Mouse (Mus musculus) G1E (cell line): Measurements from ENCODE around the gene Zfyve28.

ENCODE experiments used
- CTCF ChIP-seq: IDR thresholded peaks from 2 replicates; pipeline ENCODE4 v1.5.1; 2012; ENCODE audit warnings: low read depth, low read length, inconsistent platforms, mixed read lengths
- GATA1 ChIP-seq: IDR thresholded peaks from 2 replicates; pipeline ENCODE4 v1.6.1; 2012; ENCODE audit warnings: borderline replicate concordance, low read length, inconsistent platforms, mixed read lengths
- GATA2 ChIP-seq: IDR thresholded peaks from 2 replicates; pipeline ENCODE4 v1.6.1; 2012; ENCODE audit warnings: low read depth, low read length, inconsistent platforms, borderline replicate concordance
- POLR2AphosphoS5 ChIP-seq: IDR thresholded peaks from 2 replicates; pipeline ENCODE4 v1.6.1; 2012; ENCODE audit warnings: low read depth, low read length, inconsistent platforms; ENCODE audit not compliant: insufficient replicate concordance
- TAL1 ChIP-seq: conservative IDR thresholded peaks from 2 replicates; pipeline ENCODE4 v1.6.1; 2012; ENCODE audit warnings: low read depth, low read length, inconsistent platforms, mixed read lengths

DNA sequence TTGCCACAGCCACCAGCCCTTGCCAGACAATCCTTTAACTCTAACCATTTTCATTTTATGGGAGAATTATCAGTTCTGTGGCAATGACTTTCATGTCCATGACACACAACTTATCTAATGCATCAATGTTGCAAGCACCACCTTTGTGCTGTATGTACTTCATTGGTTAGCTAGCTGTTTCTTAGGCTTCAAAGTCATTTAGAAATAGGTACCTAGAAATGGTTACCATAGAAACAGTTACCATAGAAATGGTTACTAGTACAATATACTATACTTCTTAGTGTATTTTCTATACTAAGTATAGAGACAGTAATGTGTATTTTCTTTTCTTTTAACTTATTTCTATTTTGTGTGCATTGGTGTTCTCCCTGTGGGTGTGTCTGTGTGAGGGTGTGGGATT is 37.0 kb upstream of the Zfyve28 start:
- TF ChIP-seq GATA1 (no peak), CTCF (no peak), POLR2AphosphoS5 (no peak), GATA2 (no peak), TAL1 (no peak)
